Mouse (Mus musculus) cerebellum, postnatal 10 days (tissue): ENCODE measurements at regions not wholly inside any gene's neighbourhood (a gene's known extent, or its start where the extent isn't known, plus 50 kb on each side); places are given as distances from the start of the nearest gene placed in this dataset.
"Not testable (repeated sequence)": the region's sequence is repeated elsewhere in the genome, so short reads cannot be mapped to it uniquely, and the experiment has no call there.

Experiments used
- DNase-seq, 2 experiments: peaks; one replicate each; pipeline ENCODE4 v3.0.0; 2021; ENCODE audit warnings: mixed read lengths in 2 of 2

- not testable (repeated sequence) for DNase-seq
Observed at GRCm38 (mm10) chr2:116526203-116526602, 352.3 kb upstream of the Tmco5 start.

GRCm38 (mm10) chr2:116536453-116536852, 342.0 kb upstream of the Tmco5 start:
- DNase-seq: no peak

GRCm38 (mm10) chr2:116559350-116559749, 319.1 kb upstream of the Tmco5 start:
- DNase-seq: no peak

GRCm38 (mm10) chr2:116583989-116584388, 294.5 kb upstream of the Tmco5 start:
- no peak for DNase-seq

GRCm38 (mm10) chr2:116586203-116586959, 292.1 kb upstream of the Tmco5 start:
- no peak for DNase-seq

GRCm38 (mm10) chr2:116605869-116606268, 272.6 kb upstream of the Tmco5 start:
- no peak for DNase-seq

- no peak for DNase-seq
Observed at GRCm38 (mm10) chr2:116639935-116640334, 238.6 kb upstream of the Tmco5 start.

- DNase-seq: peak in 1 of 2 experiments; percentile 3
Observed at GRCm38 (mm10) chr2:116652106-116652505, 226.4 kb upstream of the Tmco5 start.

- DNase-seq: no peak
Observed at GRCm38 (mm10) chr2:116685756-116686155, 192.7 kb upstream of the Tmco5 start.

GRCm38 (mm10) chr2:116697542-116697941, 180.9 kb upstream of the Tmco5 start:
- peak; percentile 69 to 85 for DNase-seq

GRCm38 (mm10) chr2:116704705-116705104, 173.8 kb upstream of the Tmco5 start:
- DNase-seq: no peak

- no peak for DNase-seq
Observed at GRCm38 (mm10) chr2:116709608-116710007, 168.9 kb upstream of the Tmco5 start.

- no peak for DNase-seq
Observed at GRCm38 (mm10) chr2:116716529-116717201, 161.8 kb upstream of the Tmco5 start.

- no peak for DNase-seq
Observed at GRCm38 (mm10) chr2:116718637-116719036, 159.9 kb upstream of the Tmco5 start.

- no peak for DNase-seq
Observed at GRCm38 (mm10) chr2:116727591-116727990, 150.9 kb upstream of the Tmco5 start.

GRCm38 (mm10) chr2:116735702-116736101, 142.8 kb upstream of the Tmco5 start:
- peak; percentile 60 to 65 for DNase-seq

GRCm38 (mm10) chr2:116768459-116769047, 109.9 kb upstream of the Tmco5 start:
- no peak for DNase-seq

- no peak for DNase-seq
Observed at GRCm38 (mm10) chr2:116769186-116769585, 109.3 kb upstream of the Tmco5 start.

GRCm38 (mm10) chr2:116772569-116772968, 105.9 kb upstream of the Tmco5 start:
- no peak for DNase-seq

- no peak for DNase-seq
Observed at GRCm38 (mm10) chr2:116800141-116800540, 78.3 kb upstream of the Tmco5 start.

- DNase-seq: no peak
Observed at GRCm38 (mm10) chr2:116801578-116801977, 76.9 kb upstream of the Tmco5 start.

- peak in 1 of 2 experiments; percentile 6 for DNase-seq
Observed at GRCm38 (mm10) chr2:116807207-116807606, 71.3 kb upstream of the Tmco5 start.

GRCm38 (mm10) chr2:116807636-116808035, 70.9 kb upstream of the Tmco5 start:
- DNase-seq: no peak

GRCm38 (mm10) chr2:116808113-116808512, 70.4 kb upstream of the Tmco5 start:
- DNase-seq: no peak
